Mouse (Mus musculus): Measurements from ENCODE around the gene Pitx3. TPM values are rescaled to one million over a fixed set of nuclear protein-coding genes. Genes with fewer than 3 reads are reported as not detected.

Pitx3 gene
- polyA plus RNA-seq, 1 experiment, result 0.06 TPM

- Histone ChIP-seq H3K4me1 (ENCODE audit: control insufficient read depth, insufficient read depth, low read length) (no peaks in the 10 kb centered on the region), H3K27ac (ENCODE audit: insufficient read depth, low read length) (no peak overlapping the region), H3K4me3 (ENCODE audit: insufficient read depth, low read length) (no peak overlapping the region)
- TF ChIP-seq CTCF (IDR thresholded peaks at IDR 0.05; ENCODE audit: extremely low read depth, insufficient read depth, low read length), result no peak
Measured at GRCm38 (mm10) chr19:46165950-46166349, 17.8 kb upstream of the Pitx3 start.

- Histone ChIP-seq H3K27ac (ENCODE audit: insufficient read depth, low read length) (no peak within 1 kb of the TSS), H3K4me3 (ENCODE audit: insufficient read depth, low read length) (peak within 1 kb of the TSS; percentile 89), H3K4me1 (ENCODE audit: control insufficient read depth, insufficient read depth, low read length) (peaks cover 4% of the 10 kb centered on the region; the same call in 1 of the 2 replicates)
- TF ChIP-seq POLR2A (IDR thresholded peaks at IDR 0.05; ENCODE audit: extremely low read depth, insufficient read depth, low read length) (peak; percentile 99), CTCF (IDR thresholded peaks at IDR 0.05; ENCODE audit: extremely low read depth, insufficient read depth, low read length) (no peak)
Measured at GRCm38 (mm10) chr19:46152127-46152803, 4.1 kb upstream of the Pitx3 start, which contains the start of gene Gbf1. TSS of gene Gbf1 (plus strand) at chr19:46152509.

GRCm38 (mm10) chr19:46149091-46149490 is 965 bp upstream of the Pitx3 start:
- Histone ChIP-seq H3K4me1 (ENCODE audit: control insufficient read depth, insufficient read depth, low read length) (peaks cover 4% of the 10 kb centered on the region; the same call in 1 of the 2 replicates), H3K27ac (ENCODE audit: insufficient read depth, low read length) (no peak overlapping the region), H3K4me3 (ENCODE audit: insufficient read depth, low read length) (peak overlapping the region; percentile 17; the same call in 1 of the 2 replicates)
- no peak for TF ChIP-seq CTCF (IDR thresholded peaks at IDR 0.05; ENCODE audit: extremely low read depth, insufficient read depth, low read length)
- TF ChIP-seq POLR2A (IDR thresholded peaks at IDR 0.05; ENCODE audit: extremely low read depth, insufficient read depth, low read length), result no peak

- no peaks in the 10 kb centered on the region; the same call in 1 of the 2 replicates for H3K4me1 ChIP-seq (ENCODE audit: control insufficient read depth, insufficient read depth, low read length)
- no peak for TF ChIP-seq POLR2A (IDR thresholded peaks at IDR 0.05; ENCODE audit: extremely low read depth, insufficient read depth, low read length)
- TF ChIP-seq CTCF (IDR thresholded peaks at IDR 0.05; ENCODE audit: extremely low read depth, insufficient read depth, low read length), result no peak
- H3K27ac ChIP-seq (ENCODE audit: insufficient read depth, low read length), result no peak overlapping the region
- H3K4me3 ChIP-seq (ENCODE audit: insufficient read depth, low read length), result peak overlapping the region; percentile 17; the same call in 1 of the 2 replicates
Measured at GRCm38 (mm10) chr19:46148372-46148760, 240 bp upstream of the Pitx3 start.

GRCm38 (mm10) chr19:46141091-46141490 is 7.0 kb downstream of the Pitx3 start:
- no peak overlapping the region for H3K27ac ChIP-seq (ENCODE audit: insufficient read depth, low read length)
- no peak for TF ChIP-seq POLR2A (IDR thresholded peaks at IDR 0.05; ENCODE audit: extremely low read depth, insufficient read depth, low read length)
- no peak for TF ChIP-seq CTCF (IDR thresholded peaks at IDR 0.05; ENCODE audit: extremely low read depth, insufficient read depth, low read length)

GRCm38 (mm10) chr19:46140324-46140723 is 7.8 kb downstream of the Pitx3 start:
- Histone ChIP-seq H3K4me3 (ENCODE audit: insufficient read depth, low read length) (no peak overlapping the region), H3K4me1 (ENCODE audit: control insufficient read depth, insufficient read depth, low read length) (no peaks in the 10 kb centered on the region), H3K27ac (ENCODE audit: insufficient read depth, low read length) (no peak overlapping the region)
- no peak for TF ChIP-seq POLR2A (IDR thresholded peaks at IDR 0.05; ENCODE audit: extremely low read depth, insufficient read depth, low read length)
- no peak for TF ChIP-seq CTCF (IDR thresholded peaks at IDR 0.05; ENCODE audit: extremely low read depth, insufficient read depth, low read length)

More at GRCm38 (mm10) chr19:46141091-46141490, 7.0 kb downstream of the Pitx3 start:
- no peak overlapping the region for H3K4me3 ChIP-seq (ENCODE audit: insufficient read depth, low read length)
- no peaks in the 10 kb centered on the region for H3K4me1 ChIP-seq (ENCODE audit: control insufficient read depth, insufficient read depth, low read length)

GRCm38 (mm10) chr19:46136639-46137580 is 11.2 kb downstream of the Pitx3 start:
- Histone ChIP-seq H3K27ac (ENCODE audit: insufficient read depth, low read length) (no peak overlapping the region), H3K4me3 (ENCODE audit: insufficient read depth, low read length) (peak overlapping the region; percentile 37), H3K4me1 (ENCODE audit: control insufficient read depth, insufficient read depth, low read length) (no peaks in the 10 kb centered on the region)
- TF ChIP-seq POLR2A (IDR thresholded peaks at IDR 0.05; ENCODE audit: extremely low read depth, insufficient read depth, low read length) (no peak), CTCF (IDR thresholded peaks at IDR 0.05; ENCODE audit: extremely low read depth, insufficient read depth, low read length) (peak; percentile 62)

GRCm38 (mm10) chr19:46135789-46136638 is 12.1 kb downstream of the Pitx3 start:
- Histone ChIP-seq H3K27ac (ENCODE audit: insufficient read depth, low read length) (no peak overlapping the region), H3K4me3 (ENCODE audit: insufficient read depth, low read length) (peak overlapping the region; percentile 37), H3K4me1 (ENCODE audit: control insufficient read depth, insufficient read depth, low read length) (no peaks in the 10 kb centered on the region)
- TF ChIP-seq CTCF (IDR thresholded peaks at IDR 0.05; ENCODE audit: extremely low read depth, insufficient read depth, low read length) (no peak), POLR2A (IDR thresholded peaks at IDR 0.05; ENCODE audit: extremely low read depth, insufficient read depth, low read length) (no peak)

- Histone ChIP-seq H3K4me3 (ENCODE audit: insufficient read depth, low read length) (no peak overlapping the region; the same call in 1 of the 2 replicates), H3K27ac (ENCODE audit: insufficient read depth, low read length) (no peak overlapping the region), H3K4me1 (ENCODE audit: control insufficient read depth, insufficient read depth, low read length) (no peaks in the 10 kb centered on the region)
- TF ChIP-seq CTCF (IDR thresholded peaks at IDR 0.05; ENCODE audit: extremely low read depth, insufficient read depth, low read length), result peak; percentile 96
- TF ChIP-seq POLR2A (IDR thresholded peaks at IDR 0.05; ENCODE audit: extremely low read depth, insufficient read depth, low read length), result no peak
Measured at GRCm38 (mm10) chr19:46135297-46135696, 12.8 kb downstream of the Pitx3 start.
